Mouse (Mus musculus): ENCODE measurements around the gene Chid1. TPM values are rescaled to one million over a fixed set of nuclear protein-coding genes. Genes with fewer than 3 reads are reported as not detected.
A peak's percentile ranks its signal among the peaks of the same experiment; 100 is the strongest.

Gene Chid1
- polyA plus RNA-seq, 1 experiment from 2014 or later, result 35.0 TPM

GRCm38 (mm10) chr7:141487141-141487540 is 52.5 kb downstream of the Chid1 start:
- Histone ChIP-seq H3K9me3 (replicated peaks; ENCODE audit: control insufficient read depth, low read length) (no peaks in the 10 kb centered on the region), H3K4me2 (no peak overlapping the region), H3K27me3 (ENCODE audit: control insufficient read depth, insufficient read depth, low read length) (peaks cover 13% of the 10 kb centered on the region), H3K36me3 (ENCODE audit: control insufficient read depth, insufficient read depth, low read length) (no peaks in the 10 kb centered on the region), H3K9ac (ENCODE audit: low read depth, low read length) (no peak overlapping the region), H3K4me3 (ENCODE audit: low read depth, low read length) (no peak overlapping the region), H3K27ac (ENCODE audit: low read depth, low read length) (no peak overlapping the region), H3K4me1 (ENCODE audit: control insufficient read depth, insufficient read depth, low read length) (peaks cover 9% of the 10 kb centered on the region)
- 74% methylated on average over 7 of the region's 7 CpGs for WGBS (ENCODE audit: insufficient replicate concordance)
- no peak for ATAC-seq (replicated peaks; ENCODE audit: insufficient number of reproducible peaks, low FRiP score, low TSS enrichment)

GRCm38 (mm10) chr7:141486239-141486638 is 53.4 kb downstream of the Chid1 start:
- ATAC-seq (replicated peaks; ENCODE audit: insufficient number of reproducible peaks, low FRiP score, low TSS enrichment), result no peak
- no peak overlapping the region for H3K27ac ChIP-seq (ENCODE audit: low read depth, low read length)
- H3K9ac ChIP-seq (ENCODE audit: low read depth, low read length), result no peak overlapping the region
- no peak overlapping the region for H3K4me3 ChIP-seq (ENCODE audit: low read depth, low read length)
- 96% methylated on average over 1 of the region's 1 CpGs for WGBS (ENCODE audit: insufficient replicate concordance)
- peaks cover 12% of the 10 kb centered on the region for H3K4me1 ChIP-seq (ENCODE audit: control insufficient read depth, insufficient read depth, low read length)
- H3K9me3 ChIP-seq (replicated peaks; ENCODE audit: control insufficient read depth, low read length), result no peaks in the 10 kb centered on the region
- no peaks in the 10 kb centered on the region for H3K36me3 ChIP-seq (ENCODE audit: control insufficient read depth, insufficient read depth, low read length)
- H3K27me3 ChIP-seq (ENCODE audit: control insufficient read depth, insufficient read depth, low read length), result peaks cover 14% of the 10 kb centered on the region
- H3K4me2 ChIP-seq, result no peak overlapping the region

- H3K36me3 ChIP-seq (ENCODE audit: control insufficient read depth, insufficient read depth, low read length), result no peaks in the 10 kb centered on the region
- no peak overlapping the region for H3K9ac ChIP-seq (ENCODE audit: low read depth, low read length)
- H3K27ac ChIP-seq (ENCODE audit: low read depth, low read length), result no peak overlapping the region
- H3K4me2 ChIP-seq, result no peak overlapping the region
- no peak overlapping the region for H3K4me3 ChIP-seq (ENCODE audit: low read depth, low read length)
- H3K27me3 ChIP-seq (ENCODE audit: control insufficient read depth, insufficient read depth, low read length), result peaks cover 17% of the 10 kb centered on the region
- ATAC-seq (replicated peaks; ENCODE audit: insufficient number of reproducible peaks, low FRiP score, low TSS enrichment), result no peak
- 96% methylated on average over 2 of the region's 2 CpGs for WGBS (ENCODE audit: insufficient replicate concordance)
- H3K4me1 ChIP-seq (ENCODE audit: control insufficient read depth, insufficient read depth, low read length), result peaks cover 16% of the 10 kb centered on the region
- no peaks in the 10 kb centered on the region for H3K9me3 ChIP-seq (replicated peaks; ENCODE audit: control insufficient read depth, low read length)
Observed at GRCm38 (mm10) chr7:141485606-141486005, 54.1 kb downstream of the Chid1 start.

- H3K27me3 ChIP-seq (ENCODE audit: control insufficient read depth, insufficient read depth, low read length), result peaks cover 17% of the 10 kb centered on the region
- 56% methylated on average over 2 of the region's 2 CpGs for WGBS (ENCODE audit: insufficient replicate concordance)
Observed at GRCm38 (mm10) chr7:141485186-141485585, 54.5 kb downstream of the Chid1 start.

GRCm38 (mm10) chr7:141484186-141485120 is 55.2 kb downstream of the Chid1 start:
- Histone ChIP-seq H3K27ac (ENCODE audit: low read depth, low read length) (no peak overlapping the region), H3K9ac (ENCODE audit: low read depth, low read length) (no peak overlapping the region), H3K4me3 (ENCODE audit: low read depth, low read length) (no peak overlapping the region), H3K4me1 (ENCODE audit: control insufficient read depth, insufficient read depth, low read length) (peaks cover 19% of the 10 kb centered on the region), H3K27me3 (ENCODE audit: control insufficient read depth, insufficient read depth, low read length) (peaks cover 17% of the 10 kb centered on the region), H3K9me3 (replicated peaks; ENCODE audit: control insufficient read depth, low read length) (no peaks in the 10 kb centered on the region), H3K4me2 (no peak overlapping the region), H3K36me3 (ENCODE audit: control insufficient read depth, insufficient read depth, low read length) (no peaks in the 10 kb centered on the region)
- no peak for ATAC-seq (replicated peaks; ENCODE audit: insufficient number of reproducible peaks, low FRiP score, low TSS enrichment)
- WGBS (ENCODE audit: insufficient replicate concordance), result 65% methylated on average over 5 of the region's 5 CpGs

More at GRCm38 (mm10) chr7:141485186-141485585, 54.5 kb downstream of the Chid1 start:
- no peak overlapping the region for H3K9ac ChIP-seq (ENCODE audit: low read depth, low read length)
- no peak for ATAC-seq (replicated peaks; ENCODE audit: insufficient number of reproducible peaks, low FRiP score, low TSS enrichment)
- no peaks in the 10 kb centered on the region for H3K9me3 ChIP-seq (replicated peaks; ENCODE audit: control insufficient read depth, low read length)
- H3K4me1 ChIP-seq (ENCODE audit: control insufficient read depth, insufficient read depth, low read length), result peaks cover 19% of the 10 kb centered on the region
- no peak overlapping the region for H3K4me3 ChIP-seq (ENCODE audit: low read depth, low read length)
- H3K27ac ChIP-seq (ENCODE audit: low read depth, low read length), result no peak overlapping the region
- no peak overlapping the region for H3K4me2 ChIP-seq
- no peaks in the 10 kb centered on the region for H3K36me3 ChIP-seq (ENCODE audit: control insufficient read depth, insufficient read depth, low read length)

- no peak for ATAC-seq (replicated peaks; ENCODE audit: insufficient number of reproducible peaks, low FRiP score, low TSS enrichment)
- H3K27me3 ChIP-seq (ENCODE audit: control insufficient read depth, insufficient read depth, low read length), result peaks cover 17% of the 10 kb centered on the region
- no peaks in the 10 kb centered on the region for H3K36me3 ChIP-seq (ENCODE audit: control insufficient read depth, insufficient read depth, low read length)
- H3K4me1 ChIP-seq (ENCODE audit: control insufficient read depth, insufficient read depth, low read length), result peaks cover 23% of the 10 kb centered on the region
- H3K27ac ChIP-seq (ENCODE audit: low read depth, low read length), result no peak overlapping the region
- H3K9me3 ChIP-seq (replicated peaks; ENCODE audit: control insufficient read depth, low read length), result no peaks in the 10 kb centered on the region
- WGBS (ENCODE audit: insufficient replicate concordance), result 77% methylated on average over 6 of the region's 6 CpGs
- no peak overlapping the region for H3K4me3 ChIP-seq (ENCODE audit: low read depth, low read length)
- no peak overlapping the region for H3K9ac ChIP-seq (ENCODE audit: low read depth, low read length)
- H3K4me2 ChIP-seq, result no peak overlapping the region
Observed at GRCm38 (mm10) chr7:141483114-141483653, 56.5 kb downstream of the Chid1 start.

GRCm38 (mm10) chr7:141482531-141483024 is 57.1 kb downstream of the Chid1 start:
- H3K4me1 ChIP-seq (ENCODE audit: control insufficient read depth, insufficient read depth, low read length), result peaks cover 29% of the 10 kb centered on the region
- H3K4me2 ChIP-seq, result peak overlapping the region; percentile 94
- WGBS (ENCODE audit: insufficient replicate concordance), result 18% methylated on average over 11 of the region's 11 CpGs
- ATAC-seq (replicated peaks; ENCODE audit: insufficient number of reproducible peaks, low FRiP score, low TSS enrichment), result no peak
- peak overlapping the region; percentile 62 for H3K4me3 ChIP-seq (ENCODE audit: low read depth, low read length)
- H3K27ac ChIP-seq (ENCODE audit: low read depth, low read length), result no peak overlapping the region
- peaks cover 17% of the 10 kb centered on the region for H3K27me3 ChIP-seq (ENCODE audit: control insufficient read depth, insufficient read depth, low read length)
- peak overlapping the region; percentile 64; the same call in 1 of the 2 replicates for H3K9ac ChIP-seq (ENCODE audit: low read depth, low read length)
- no peaks in the 10 kb centered on the region for H3K36me3 ChIP-seq (ENCODE audit: control insufficient read depth, insufficient read depth, low read length)
- no peaks in the 10 kb centered on the region for H3K9me3 ChIP-seq (replicated peaks; ENCODE audit: control insufficient read depth, low read length)

- Histone ChIP-seq H3K27me3 (ENCODE audit: control insufficient read depth, insufficient read depth, low read length) (peaks cover 17% of the 10 kb centered on the region), H3K27ac (ENCODE audit: low read depth, low read length) (no peak overlapping the region), H3K4me3 (ENCODE audit: low read depth, low read length) (peak overlapping the region; percentile 62), H3K36me3 (ENCODE audit: control insufficient read depth, insufficient read depth, low read length) (no peaks in the 10 kb centered on the region), H3K9ac (ENCODE audit: low read depth, low read length) (peak overlapping the region; percentile 64), H3K4me2 (peak overlapping the region; percentile 94), H3K9me3 (replicated peaks; ENCODE audit: control insufficient read depth, low read length) (no peaks in the 10 kb centered on the region), H3K4me1 (ENCODE audit: control insufficient read depth, insufficient read depth, low read length) (peaks cover 37% of the 10 kb centered on the region)
- under 1% methylated on average over 76 of the region's 81 CpGs for WGBS (ENCODE audit: insufficient replicate concordance)
- no peak for ATAC-seq (replicated peaks; ENCODE audit: insufficient number of reproducible peaks, low FRiP score, low TSS enrichment)
Observed at GRCm38 (mm10) chr7:141481498-141482401, 57.9 kb downstream of the Chid1 start.
